Mouse (Mus musculus): ENCODE measurements at regions not wholly inside any gene's neighbourhood (a gene's known extent, or its start where the extent isn't known, plus 50 kb on each side); places are given as distances from the start of the nearest gene placed in this dataset.

GRCm38 (mm10) chr11:64156640-64157039 is 77.4 kb upstream of the Cox10 start:
- intact Hi-C loops (cut with DNase I), result no loop called here
- no peak for DNase-seq

- intact Hi-C loops (cut with DNase I), result no loop called here
- DNase-seq, result no peak
Observed at GRCm38 (mm10) chr11:64139483-64139882, 60.2 kb upstream of the Cox10 start.

GRCm38 (mm10) chr11:64138934-64139333 is 59.7 kb upstream of the Cox10 start:
- intact Hi-C loops (cut with DNase I), result no loop called here

GRCm38 (mm10) chr11:64135766-64136165 is 56.5 kb upstream of the Cox10 start:
- intact Hi-C loops (cut with DNase I), result no loop called here
- no peak for DNase-seq

More at GRCm38 (mm10) chr11:64138934-64139333, 59.7 kb upstream of the Cox10 start:
- no peak for DNase-seq

- intact Hi-C loops (cut with DNase I), result no loop called here
- DNase-seq, result no peak
Observed at GRCm38 (mm10) chr11:64135308-64135591, 56.0 kb upstream of the Cox10 start.

- DNase-seq, result no peak
- intact Hi-C loops (cut with DNase I), result no loop called here
Observed at GRCm38 (mm10) chr11:64134571-64135307, 55.5 kb upstream of the Cox10 start.
